Mouse (Mus musculus) retina, adult 2 months (tissue): ENCODE data around the gene Mamstr.

Source experiments
- DNase-seq: peaks from one replicate; pipeline ENCODE4 v3.0.0-alpha.2; 2012; ENCODE audit warnings: low read depth, low spot score

Mamstr gene

DNA sequence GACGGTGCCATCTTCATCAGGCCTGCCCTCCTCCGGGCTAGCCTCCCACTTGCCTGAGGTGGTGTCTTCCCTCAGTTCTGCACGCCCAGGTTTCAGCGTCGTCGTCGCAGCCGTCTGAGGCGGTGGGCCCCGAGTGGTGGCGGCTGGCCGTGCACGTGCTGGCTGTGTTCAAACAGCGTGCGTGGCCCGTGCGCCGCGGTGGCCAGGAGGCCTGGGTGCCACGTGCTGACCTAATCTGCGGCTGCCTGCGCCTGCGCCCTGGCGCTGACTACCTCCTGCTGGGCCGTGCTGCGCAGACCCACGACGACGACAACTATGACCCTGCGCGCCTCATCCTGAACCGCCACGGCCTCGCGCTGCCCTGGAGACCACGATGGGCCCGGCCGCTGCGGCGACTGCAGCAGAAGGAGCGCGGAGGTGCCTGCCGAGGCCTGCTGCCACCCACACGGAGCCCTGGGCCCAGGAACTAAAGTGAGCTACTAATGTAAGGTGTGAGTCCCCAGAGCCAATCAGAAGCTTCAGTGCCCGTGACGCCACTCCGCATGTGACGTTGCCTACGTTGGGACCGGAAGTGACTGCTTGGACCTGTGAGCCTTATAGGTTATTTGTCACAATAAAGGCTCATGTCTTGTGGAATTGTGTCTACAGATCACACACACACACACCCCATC is 54.3 kb downstream of the Mamstr start, which contains the start of gene Sec1:
Sec1 (minus strand) TSS at position 482 of the 671 bp plus-strand sequence.
- DNase-seq = no peak

GRCm38 (mm10) chr7:45695098-45695497 is 55.3 kb downstream of the Mamstr start:
- DNase-seq = no peak
